Mouse (Mus musculus) lung, adult 2 months (tissue): ENCODE results near the gene Hoxd9.

Source experiments
- CTCF ChIP-seq: fragments of 200-500 bp; IDR thresholded peaks from 2 replicates; pipeline ENCODE4 v1.5.1; 2011; ENCODE audit warnings: mild to moderate bottlenecking, low read length, control low read depth; ENCODE audit not compliant: insufficient read depth
- POLR2A ChIP-seq: fragments of 200-500 bp; IDR thresholded peaks from 2 replicates; pipeline ENCODE4 v1.6.1; 2011; ENCODE audit warnings: low read depth, mild to moderate bottlenecking, control low read depth, low read length, borderline replicate concordance; ENCODE audit errors: extremely low read depth

- TF ChIP-seq CTCF (no peak), POLR2A (no peak)
Observed at GRCm38 (mm10) chr2:74677106-74677505, 20.4 kb upstream of the Hoxd9 start.
